ENCODE assay signal across 8 mouse cellular contexts in the genomic region with DNA sequence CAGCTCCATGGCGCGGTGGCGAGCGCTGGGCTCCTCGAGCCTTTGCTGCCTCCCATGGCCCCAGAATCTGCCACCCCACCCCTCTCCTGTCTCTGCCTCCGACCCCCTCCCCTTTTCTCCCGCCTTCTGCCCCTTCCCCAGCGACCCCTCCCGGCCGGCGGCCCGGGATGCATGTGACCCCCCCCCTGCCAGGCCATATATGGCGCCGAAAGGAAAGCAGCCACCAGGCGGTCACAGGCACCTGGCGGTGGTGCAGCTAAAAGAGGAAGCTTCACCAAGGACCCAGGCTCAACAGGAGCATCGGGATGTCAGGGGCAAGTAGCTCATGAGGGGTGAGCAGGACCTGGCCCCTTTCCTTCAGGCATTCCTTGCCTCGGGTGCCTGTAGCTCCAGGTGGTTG. TPM values are rescaled to one million over a fixed set of nuclear protein-coding genes. Genes with fewer than 3 reads are reported as not detected.
A peak's percentile ranks its signal among the peaks of the same experiment; 100 is the strongest.
DNase-seq lines count a peak whose midpoint lies in the region; ATAC-seq lines count a peak whose summit lies in the region.
"Not testable (repeated sequence)": the region's sequence is repeated elsewhere in the genome, so short reads cannot be mapped to it uniquely, and the experiment has no call there.
"Had no signal": no experiment of that assay in that cellular context is flagged by ENCODE, and none has a peak within 500 bp of the region (broad histone marks: within the 10 kb centered on the region; RNA-seq: fewer than 3 reads in every experiment).

No protein-coding gene starts in this region.

- WGBS in forebrain, embryonic 16.5 days: 0% methylated on average over 8 of the region's 18 CpGs
- WGBS in hindbrain, embryonic 11.5 days: 0% methylated on average over 12 of the region's 18 CpGs
- under 1% methylated on average over 15 of the region's 18 CpGs for WGBS in kidney, embryonic 15.5 days
- WGBS in liver, embryonic 11.5 days: 0% methylated on average over 12 of the region's 18 CpGs
- 1% methylated on average over 10 of the region's 18 CpGs for WGBS in midbrain, embryonic 15.5 days

- H3K36me3 ChIP-seq in forebrain, embryonic 16.5 days (ENCODE audit: control insufficient read depth, insufficient read depth); hindbrain, embryonic 11.5 days (ENCODE audit: control insufficient read depth, insufficient read depth, low read length); kidney, embryonic 15.5 days; liver, embryonic 11.5 days (ENCODE audit: control insufficient read depth, insufficient read depth, low read length); midbrain, embryonic 15.5 days (replicated peaks): not testable (repeated sequence)

- not testable (repeated sequence) for H3K9me3 ChIP-seq in forebrain, embryonic 16.5 days (ENCODE audit: control insufficient read depth, low read length); hindbrain, embryonic 11.5 days (ENCODE audit: control insufficient read depth, low read length); kidney, embryonic 15.5 days (replicated peaks); liver, embryonic 11.5 days (ENCODE audit: control insufficient read depth, low read length); midbrain, embryonic 15.5 days

- H3K27ac ChIP-seq in forebrain, embryonic 16.5 days (ENCODE audit: low read length); hindbrain, embryonic 11.5 days (ENCODE audit: low read depth, low read length); kidney, embryonic 15.5 days; liver, embryonic 11.5 days (ENCODE audit: low read depth, low read length): not testable (repeated sequence)
- 0 out of 2 replicates have a peak overlapping the region, but pooled peaks have one; percentile 34 for H3K27ac ChIP-seq in midbrain, embryonic 15.5 days

- peak overlapping the region; percentile 47 for H3K4me2 ChIP-seq in forebrain, embryonic 16.5 days (ENCODE audit: low read length)
- H3K4me2 ChIP-seq in hindbrain, embryonic 11.5 days (replicated peaks; ENCODE audit: low read depth, low read length): peak overlapping the region; percentile 38
- peak overlapping the region; percentile 62 for H3K4me2 ChIP-seq in kidney, embryonic 15.5 days
- H3K4me2 ChIP-seq in liver, embryonic 11.5 days: peak overlapping the region; percentile 35
- H3K4me2 ChIP-seq in midbrain, embryonic 15.5 days: peak overlapping the region; percentile 52

- peak; percentile 37 for DNase-seq in embryo, embryonic 9.5 days (ENCODE audit: extremely low spot score)
- peak; percentile 11 for DNase-seq in hindbrain, embryonic 11.5 days (ENCODE audit: low spot score)
- peak; percentile 30 for DNase-seq in liver, embryonic 11.5 days (ENCODE audit: low spot score)
- peak; percentile 26 for DNase-seq in right cerebral cortex, postnatal 4 days

- H3K9ac ChIP-seq in forebrain, embryonic 16.5 days (replicated peaks; ENCODE audit: low read depth, low read length): peak overlapping the region; percentile 52
- H3K9ac ChIP-seq in hindbrain, embryonic 11.5 days (ENCODE audit: low read depth, low read length); kidney, embryonic 15.5 days; liver, embryonic 11.5 days (ENCODE audit: low read depth, low read length): not testable (repeated sequence)
- H3K9ac ChIP-seq in midbrain, embryonic 15.5 days: peak overlapping the region; percentile 35; the same call in 1 of the 2 replicates

- H3K4me1 ChIP-seq in forebrain, embryonic 16.5 days (replicated peaks; ENCODE audit: control insufficient read depth, insufficient read depth, low read length); hindbrain, embryonic 11.5 days (replicated peaks; ENCODE audit: control insufficient read depth, insufficient read depth, low read length); kidney, embryonic 15.5 days; liver, embryonic 11.5 days (replicated peaks; ENCODE audit: control insufficient read depth, insufficient read depth, low read length); midbrain, embryonic 15.5 days: not testable (repeated sequence)

- not testable (repeated sequence) for ATAC-seq in forebrain, embryonic 16.5 days; hindbrain, embryonic 11.5 days (ENCODE audit: low FRiP score); kidney, embryonic 15.5 days (replicated peaks; ENCODE audit: low FRiP score); liver, embryonic 11.5 days (replicated peaks; ENCODE audit: low FRiP score); midbrain, embryonic 15.5 days (replicated peaks)

- peak overlapping the region; percentile 41 for H3K4me3 ChIP-seq in forebrain, embryonic 16.5 days (replicated peaks; ENCODE audit: low read length)
- H3K4me3 ChIP-seq in hindbrain, embryonic 11.5 days (ENCODE audit: low read depth, low read length): peak overlapping the region; percentile 28
- peak overlapping the region; percentile 37 for H3K4me3 ChIP-seq in kidney, embryonic 15.5 days (replicated peaks)
- H3K4me3 ChIP-seq in liver, embryonic 11.5 days (ENCODE audit: low read depth, low read length): not testable (repeated sequence)
- H3K4me3 ChIP-seq in midbrain, embryonic 15.5 days: peak overlapping the region; percentile 42

- not testable (repeated sequence) for H3K27me3 ChIP-seq in forebrain, embryonic 16.5 days (replicated peaks; ENCODE audit: control insufficient read depth, insufficient read depth, low read length); hindbrain, embryonic 11.5 days (ENCODE audit: control insufficient read depth, insufficient read depth, low read length); kidney, embryonic 15.5 days; liver, embryonic 11.5 days (replicated peaks; ENCODE audit: control insufficient read depth, insufficient read depth, low read length); midbrain, embryonic 15.5 days (replicated peaks)

RNA-seq across cellular contexts. Expression of a gene that starts 5.2 kb away (rescaled TPM):
- polyA plus RNA-seq in forebrain, embryonic 16.5 days (2015; fragmentation: Nextera tagmentation; extraction: Ambion mirVana): 12.4 and 15.4 TPM in 2 replicates
- 3.3 TPM in 2 replicates for polyA plus RNA-seq in hindbrain, embryonic 11.5 days (2014; fragmentation: Nextera tagmentation; extraction: Ambion mirVana)
- polyA plus RNA-seq in kidney, embryonic 15.5 days (2015; fragmentation: Nextera tagmentation; extraction: Ambion mirVana): 0.44 TPM in 1 of 2 replicates, not detected in the other
- polyA plus RNA-seq in liver, embryonic 11.5 days (2014; fragmentation: Nextera tagmentation; extraction: Ambion mirVana): 0.19 and 0.23 TPM in 2 replicates
- polyA plus RNA-seq in midbrain, embryonic 15.5 days (2015; fragmentation: Nextera tagmentation; extraction: Ambion mirVana): 13.7 and 18.8 TPM in 2 replicates

RNA-seq across cellular contexts. Expression of a gene that starts 38.0 kb away (rescaled TPM):
- not detected in 2 replicates for polyA plus RNA-seq in forebrain, embryonic 16.5 days (2015; fragmentation: Nextera tagmentation; extraction: Ambion mirVana)
- polyA plus RNA-seq in hindbrain, embryonic 11.5 days (2014; fragmentation: Nextera tagmentation; extraction: Ambion mirVana): not detected in 2 replicates
- not detected in 2 replicates for polyA plus RNA-seq in kidney, embryonic 15.5 days (2015; fragmentation: Nextera tagmentation; extraction: Ambion mirVana)
- polyA plus RNA-seq in liver, embryonic 11.5 days (2014; fragmentation: Nextera tagmentation; extraction: Ambion mirVana): not detected in 2 replicates
- polyA plus RNA-seq in midbrain, embryonic 15.5 days (2015; fragmentation: Nextera tagmentation; extraction: Ambion mirVana): not detected in 2 replicates
- polyA plus RNA-seq: activated CD4-positive, CD25-positive, alpha-beta regulatory T cell, adult 4 months had no signal
